Mouse (Mus musculus) bone marrow macrophage, adult 2 months (primary cell): Measurements from ENCODE around the gene Efna5. TPM values are rescaled to one million over a fixed set of nuclear protein-coding genes. Genes with fewer than 3 reads are reported as not detected.

Source experiments
- H3K27ac ChIP-seq: 2 replicates; pipeline ENCODE4 v1.5.1; 2012; ENCODE audit warnings: low read depth, low read length; ENCODE audit not compliant: insufficient read depth
- H3K4me1 ChIP-seq: 2 replicates; pipeline ENCODE4 v1.6.1; 2012; ENCODE audit warnings: low read length; ENCODE audit not compliant: control insufficient read depth, insufficient read depth
- H3K4me3 ChIP-seq: 2 replicates; pipeline ENCODE4 v1.5.1; 2012; ENCODE audit warnings: mild to moderate bottlenecking, low read length, moderate library complexity; ENCODE audit not compliant: insufficient read depth
- CTCF ChIP-seq: IDR thresholded peaks from 2 replicates; pipeline ENCODE4 v1.5.1; 2012; ENCODE audit warnings: low read depth, mild to moderate bottlenecking, low read length, moderate library complexity
- POLR2A ChIP-seq: IDR thresholded peaks from 2 replicates; pipeline ENCODE4 v1.6.1; 2012; ENCODE audit warnings: mild to moderate bottlenecking, low read depth, low read length, borderline replicate concordance
- polyA plus RNA-seq: library from polyadenylated mRNA; stranded (reverse); fragments of >200 nt; gene quantifications from 2 replicates; pipeline ENCODE4 v1.2.4, GENCODE M21; 2012; ENCODE audit not compliant: missing spikeins, insufficient read depth, insufficient read length

Gene Efna5
- polyA plus RNA-seq, 1 experiment, result 0.60 TPM

GRCm38 (mm10) chr17:62642447-62643145 is 238.5 kb downstream of the Efna5 start:
- Histone ChIP-seq H3K27ac (no peak overlapping the region), H3K4me1 (no peaks in the 10 kb centered on the region), H3K4me3 (no peak overlapping the region)
- TF ChIP-seq CTCF, result no peak
- no peak for TF ChIP-seq POLR2A

- Histone ChIP-seq H3K4me1 (no peaks in the 10 kb centered on the region), H3K27ac (no peak overlapping the region), H3K4me3 (no peak overlapping the region)
- no peak for TF ChIP-seq POLR2A
- no peak for TF ChIP-seq CTCF
These were observed 240.5 kb downstream of the Efna5 start for GRCm38 (mm10) chr17:62640654-62641053.

GRCm38 (mm10) chr17:62636896-62637295 is 244.2 kb downstream of the Efna5 start:
- Histone ChIP-seq H3K27ac (no peak overlapping the region), H3K4me3 (no peak overlapping the region), H3K4me1 (no peaks in the 10 kb centered on the region)
- no peak for TF ChIP-seq POLR2A
- no peak for TF ChIP-seq CTCF

GRCm38 (mm10) chr17:62634937-62635336 is 246.2 kb downstream of the Efna5 start:
- TF ChIP-seq CTCF, result no peak
- no peak for TF ChIP-seq POLR2A
- Histone ChIP-seq H3K4me3 (no peak overlapping the region), H3K4me1 (no peaks in the 10 kb centered on the region), H3K27ac (no peak overlapping the region)

GRCm38 (mm10) chr17:62628474-62628873 is 252.6 kb downstream of the Efna5 start:
- H3K27ac ChIP-seq, result no peak overlapping the region
- TF ChIP-seq CTCF (no peak), POLR2A (no peak)
- no peaks in the 10 kb centered on the region for H3K4me1 ChIP-seq
- no peak overlapping the region for H3K4me3 ChIP-seq

GRCm38 (mm10) chr17:62627508-62627907 is 253.6 kb downstream of the Efna5 start:
- H3K4me3 ChIP-seq, result no peak overlapping the region
- no peaks in the 10 kb centered on the region for H3K4me1 ChIP-seq
- H3K27ac ChIP-seq, result no peak overlapping the region
- no peak for TF ChIP-seq POLR2A
- no peak for TF ChIP-seq CTCF

GRCm38 (mm10) chr17:62625646-62626020 is 255.5 kb downstream of the Efna5 start:
- TF ChIP-seq POLR2A (no peak), CTCF (no peak)
- H3K27ac ChIP-seq, result no peak overlapping the region
- no peaks in the 10 kb centered on the region for H3K4me1 ChIP-seq
- H3K4me3 ChIP-seq, result no peak overlapping the region

- Histone ChIP-seq H3K27ac (no peak overlapping the region), H3K4me1 (no peaks in the 10 kb centered on the region), H3K4me3 (no peak overlapping the region)
- TF ChIP-seq POLR2A, result no peak
These were observed 256.1 kb downstream of the Efna5 start for GRCm38 (mm10) chr17:62624804-62625645.

- Histone ChIP-seq H3K4me1 (no peaks in the 10 kb centered on the region), H3K27ac (no peak overlapping the region), H3K4me3 (no peak overlapping the region)
- TF ChIP-seq POLR2A, result no peak
- TF ChIP-seq CTCF, result no peak
These were observed 257.9 kb downstream of the Efna5 start for GRCm38 (mm10) chr17:62623224-62623623.

- H3K4me3 ChIP-seq, result no peak overlapping the region
- TF ChIP-seq POLR2A, result no peak
- no peak for TF ChIP-seq CTCF
- no peaks in the 10 kb centered on the region for H3K4me1 ChIP-seq
- H3K27ac ChIP-seq, result no peak overlapping the region
These were observed 258.6 kb downstream of the Efna5 start for GRCm38 (mm10) chr17:62622481-62622880.
